Mouse (Mus musculus): ENCODE data around the gene Elp5. TPM values are rescaled to one million over a fixed set of nuclear protein-coding genes. Genes with fewer than 3 reads are reported as not detected.

Elp5 gene
- total and polyA plus RNA-seq, 3 experiments, result 39.0 to 61.6 (median 42.2) TPM

DNA sequence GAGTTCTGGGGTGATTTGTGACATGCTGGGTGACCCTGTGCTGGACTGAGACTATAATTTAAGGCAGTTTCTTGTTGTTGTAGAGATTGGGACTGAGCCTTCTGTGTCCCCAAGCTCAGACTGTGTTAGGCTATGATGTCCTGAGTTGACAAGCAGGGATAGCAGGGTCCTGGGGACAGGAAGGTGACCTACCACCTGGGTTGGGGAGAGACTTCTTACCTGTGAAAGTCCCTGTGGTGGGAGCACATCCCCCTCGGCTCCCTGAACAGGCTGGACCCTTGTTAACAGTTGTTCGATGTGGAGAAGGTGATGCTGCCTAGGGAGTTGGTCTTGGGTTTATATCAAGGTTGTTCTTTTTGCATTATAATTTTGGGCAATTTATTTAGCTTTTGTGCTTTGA is 20.2 kb upstream of the Elp5 start:
- Histone ChIP-seq H3K4me3 (no peak overlapping the region), H3K79me2 (replicated peaks; ENCODE audit: control insufficient read depth, insufficient read depth, low read length) (peaks cover 3% of the 10 kb centered on the region), H3K9ac (ENCODE audit: low read depth, low read length) (no peak overlapping the region), H3K36me3 (ENCODE audit: control insufficient read depth, insufficient read depth, low read length) (no peaks in the 10 kb centered on the region), H3K4me1 (ENCODE audit: control insufficient read depth, insufficient read depth, low read length) (peaks cover 1% of the 10 kb centered on the region), H3K27ac (no peak overlapping the region), H3K27me3 (ENCODE audit: control insufficient read depth, insufficient read depth, low read length) (no peaks in the 10 kb centered on the region)
- DNase-seq, result no peak
- 87% methylated on average over 2 of the region's 2 CpGs for WGBS
- intact Hi-C loops (cut with DNase I), result no loop called here
- TF ChIP-seq EP300 (IDR thresholded peaks at IDR 0.05; ENCODE audit: insufficient read depth, low read depth, low read length) (no peak), CTCF (IDR thresholded peaks at IDR 0.05) (no peak), POLR2A (IDR thresholded peaks at IDR 0.05; ENCODE audit: insufficient read depth, low read depth, low read length) (no peak)

DNA sequence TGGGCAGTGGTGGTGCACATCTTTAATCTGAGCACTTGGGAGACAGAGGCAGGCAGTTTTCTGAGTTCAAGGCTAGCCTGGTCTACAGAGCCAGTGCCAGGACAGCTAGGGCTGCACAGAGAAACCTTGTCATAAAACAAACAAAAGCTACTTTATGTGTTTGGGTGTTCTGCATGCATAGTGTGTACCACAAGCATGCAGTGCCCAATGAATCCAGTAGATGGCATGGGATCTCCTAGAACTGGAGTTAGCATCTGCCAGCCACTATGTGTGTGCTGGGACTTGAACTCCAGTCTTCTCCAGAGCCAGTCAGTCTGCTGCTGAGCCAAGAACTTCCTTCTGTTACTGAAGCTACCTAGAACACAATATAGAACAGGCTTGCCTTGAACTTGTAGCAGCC is 19.5 kb upstream of the Elp5 start:
- no peaks in the 10 kb centered on the region for H3K27me3 ChIP-seq (ENCODE audit: control insufficient read depth, insufficient read depth, low read length)
- TF ChIP-seq EP300 (IDR thresholded peaks at IDR 0.05; ENCODE audit: insufficient read depth, low read depth, low read length) (no peak), CTCF (IDR thresholded peaks at IDR 0.05) (peak; percentile 62)
- intact Hi-C loops (cut with DNase I), result loop anchor here (2.0 kb wide), 2 partner anchors 13 to 67 kb away; partner anchors contain the start of genes Acadvl and Ybx2
- no peak for DNase-seq
- H3K79me2 ChIP-seq (replicated peaks; ENCODE audit: control insufficient read depth, insufficient read depth, low read length), result peaks cover 3% of the 10 kb centered on the region
- no peak overlapping the region for H3K4me3 ChIP-seq
- H3K9ac ChIP-seq (ENCODE audit: low read depth, low read length), result no peak overlapping the region
- peaks cover 1% of the 10 kb centered on the region for H3K4me1 ChIP-seq (ENCODE audit: control insufficient read depth, insufficient read depth, low read length)
- no peaks in the 10 kb centered on the region for H3K36me3 ChIP-seq (ENCODE audit: control insufficient read depth, insufficient read depth, low read length)
- H3K27ac ChIP-seq, result no peak overlapping the region

DNA sequence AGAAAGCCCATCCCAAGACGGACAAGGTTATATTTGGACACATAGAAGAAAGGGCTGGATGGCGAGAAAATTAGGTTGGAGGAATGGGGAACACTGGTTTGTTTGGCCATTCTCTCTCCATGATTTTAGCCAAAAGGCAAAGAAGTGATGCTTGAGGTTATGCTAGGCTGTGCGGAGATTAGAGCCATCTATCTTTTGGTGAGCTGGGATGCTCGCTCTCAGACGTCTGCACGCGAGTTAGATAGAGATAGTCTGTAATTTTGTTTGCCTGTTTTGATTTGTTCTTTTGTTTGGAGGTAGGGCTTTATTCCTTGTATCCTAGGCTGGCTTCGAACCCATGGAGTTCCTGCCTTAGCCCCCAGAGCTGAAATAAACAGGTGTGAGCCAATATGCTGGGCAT is 18.8 kb upstream of the Elp5 start:
- Histone ChIP-seq H3K27ac (peak overlapping the region; percentile 85), H3K4me1 (ENCODE audit: control insufficient read depth, insufficient read depth, low read length) (peaks cover 1% of the 10 kb centered on the region), H3K4me3 (peak overlapping the region; percentile 71), H3K36me3 (ENCODE audit: control insufficient read depth, insufficient read depth, low read length) (no peaks in the 10 kb centered on the region), H3K27me3 (ENCODE audit: control insufficient read depth, insufficient read depth, low read length) (no peaks in the 10 kb centered on the region), H3K79me2 (replicated peaks; ENCODE audit: control insufficient read depth, insufficient read depth, low read length) (peaks cover 3% of the 10 kb centered on the region), H3K9ac (ENCODE audit: low read depth, low read length) (peak overlapping the region; percentile 93)
- TF ChIP-seq CTCF (IDR thresholded peaks at IDR 0.05) (no peak), POLR2A (IDR thresholded peaks at IDR 0.05; ENCODE audit: insufficient read depth, low read depth, low read length) (no peak), EP300 (IDR thresholded peaks at IDR 0.05; ENCODE audit: insufficient read depth, low read depth, low read length) (no peak)
- WGBS, result 15% methylated on average over 8 of the region's 8 CpGs
- no peak for DNase-seq
- intact Hi-C loops (cut with DNase I), result loop anchor here (2.0 kb wide), 2 partner anchors 14 to 66 kb away; partner anchors contain the start of genes Acadvl and Ybx2

DNA sequence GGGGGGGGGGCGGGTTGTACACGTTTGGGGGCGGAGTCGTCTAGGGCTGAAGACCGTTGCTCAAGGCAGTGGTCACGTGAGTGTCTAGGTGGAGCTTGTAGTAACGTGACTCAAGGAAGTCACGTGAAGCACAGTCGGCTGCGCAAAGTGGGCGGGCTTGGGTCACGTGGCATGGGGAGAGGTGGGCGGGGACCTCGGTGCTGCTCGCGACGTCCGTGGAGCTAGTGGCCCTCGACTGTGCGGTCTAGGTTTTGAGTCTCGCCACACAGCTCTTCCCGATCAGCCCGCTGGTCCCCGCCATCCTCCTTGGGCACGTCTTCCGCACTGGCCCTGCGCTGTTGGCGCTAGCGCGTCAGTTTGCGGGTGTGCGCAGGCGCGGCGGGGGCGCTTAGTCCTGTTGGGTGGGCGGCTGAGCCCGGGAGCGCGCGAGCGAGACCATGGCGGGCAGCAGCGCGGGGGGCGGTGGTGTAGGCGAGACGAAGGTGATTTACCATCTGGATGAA is 18.1 kb upstream of the Elp5 start, which contains the start of gene Dvl2:
Gene Dvl2 (plus strand): TSS at position 200 of the 503 bp plus-strand sequence.
- TF ChIP-seq CTCF (IDR thresholded peaks at IDR 0.05) (no peak), EP300 (IDR thresholded peaks at IDR 0.05; ENCODE audit: insufficient read depth, low read depth, low read length) (peak; percentile 97), POLR2A (IDR thresholded peaks at IDR 0.05; ENCODE audit: insufficient read depth, low read depth, low read length) (peak; percentile 90)
- H3K27me3 ChIP-seq (ENCODE audit: control insufficient read depth, insufficient read depth, low read length), result no peaks in the 10 kb centered on the region
- DNase-seq, result peak; percentile 86 to 91

DNA sequence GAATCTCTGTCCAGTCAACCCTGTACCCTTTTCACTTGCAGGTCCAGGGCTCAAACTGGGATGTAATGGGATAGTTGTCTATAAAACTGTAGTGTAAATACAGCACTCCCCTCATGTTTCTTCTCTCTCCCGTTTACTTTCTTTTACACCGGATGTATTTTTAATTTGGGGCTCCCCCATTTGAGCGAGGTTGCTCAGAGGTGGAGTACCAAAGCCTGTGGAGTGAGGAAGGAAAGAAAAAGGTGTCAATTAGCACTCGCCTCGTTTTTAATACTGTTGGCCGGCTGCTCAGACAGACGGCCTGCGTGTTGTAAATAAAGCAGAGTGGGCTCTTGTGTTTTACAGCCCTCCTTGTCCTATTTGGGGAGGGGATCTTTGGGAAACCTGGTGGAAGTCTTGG is 17.3 kb upstream of the Elp5 start:
- no peak overlapping the region for H3K4me3 ChIP-seq
- H3K9ac ChIP-seq (ENCODE audit: low read depth, low read length), result no peak overlapping the region
- TF ChIP-seq POLR2A (IDR thresholded peaks at IDR 0.05; ENCODE audit: insufficient read depth, low read depth, low read length), result no peak
- no peak for TF ChIP-seq CTCF (IDR thresholded peaks at IDR 0.05)
- no peak for TF ChIP-seq EP300 (IDR thresholded peaks at IDR 0.05; ENCODE audit: insufficient read depth, low read depth, low read length)
- H3K27me3 ChIP-seq (ENCODE audit: control insufficient read depth, insufficient read depth, low read length), result no peaks in the 10 kb centered on the region
- peaks cover 4% of the 10 kb centered on the region for H3K36me3 ChIP-seq (ENCODE audit: control insufficient read depth, insufficient read depth, low read length)
- intact Hi-C loops (cut with DNase I), result loop anchor here (2.0 to 10.0 kb wide), 3 partner anchors 15 to 585 kb away; partner anchors contain the start of genes Acadvl, Kdm6b and Ybx2
- peak overlapping the region; percentile 55 for H3K27ac ChIP-seq
- DNase-seq, result no peak
- WGBS, result 82% methylated on average over 8 of the region's 8 CpGs
- peaks cover 1% of the 10 kb centered on the region for H3K4me1 ChIP-seq (ENCODE audit: control insufficient read depth, insufficient read depth, low read length)
- H3K79me2 ChIP-seq (replicated peaks; ENCODE audit: control insufficient read depth, insufficient read depth, low read length), result peaks cover 5% of the 10 kb centered on the region

More for the DNA sequence above, 18.1 kb upstream of the Elp5 start, which contains the start of gene Dvl2:
- Histone ChIP-seq H3K4me3 (peak within 1 kb of the TSS; percentile 71), H3K36me3 (ENCODE audit: control insufficient read depth, insufficient read depth, low read length) (no peaks in the 10 kb centered on the region), H3K9ac (ENCODE audit: low read depth, low read length) (peak within 1 kb of the TSS; percentile 93), H3K79me2 (replicated peaks; ENCODE audit: control insufficient read depth, insufficient read depth, low read length) (peaks cover 5% of the 10 kb centered on the region), H3K4me1 (ENCODE audit: control insufficient read depth, insufficient read depth, low read length) (peaks cover 1% of the 10 kb centered on the region), H3K27ac (peak within 1 kb of the TSS; percentile 85)
- under 1% methylated on average over 48 of the region's 48 CpGs for WGBS
- intact Hi-C loops (cut with DNase I), result loop anchor here (2.0 kb wide), 2 partner anchors 14 to 66 kb away; partner anchors contain the start of genes Acadvl and Ybx2
